Mouse (Mus musculus) cerebellum, adult 2 months (tissue): ENCODE measurements around the gene Wipf2. TPM values are rescaled to one million over a fixed set of nuclear protein-coding genes. Genes with fewer than 3 reads are reported as not detected.

Source experiments
- DNase-seq, 2 experiments: peaks; one replicate each; pipeline ENCODE4 v3.0.0; 2021
- H3K27ac ChIP-seq: fragments of 200-500 bp; 2 replicates; pipeline ENCODE4 v1.5.1; 2012; ENCODE audit warnings: low read length, control low read depth, inconsistent platforms; ENCODE audit not compliant: insufficient read depth
- H3K27me3 ChIP-seq: fragments of 200-500 bp; 2 replicates; pipeline ENCODE4 v1.6.1; 2012; ENCODE audit warnings: inconsistent platforms, mild to moderate bottlenecking, low read length, moderate library complexity; ENCODE audit not compliant: control insufficient read depth, insufficient read depth
- H3K4me1 ChIP-seq: fragments of 200-500 bp; 2 replicates; pipeline ENCODE4 v1.6.1; 2011; ENCODE audit warnings: low read length; ENCODE audit not compliant: control insufficient read depth, insufficient read depth
- H3K4me3 ChIP-seq: fragments of 200-500 bp; replicated peaks from 2 replicates; pipeline ENCODE3; 2011; ENCODE audit warnings: mild to moderate bottlenecking, low read depth, low read length, control low read depth; ENCODE audit not compliant: insufficient read depth
- CTCF ChIP-seq: fragments of 200-500 bp; IDR thresholded peaks from 2 replicates; pipeline ENCODE4 v1.5.1; 2011; ENCODE audit warnings: low read depth, mild to moderate bottlenecking, control low read depth, low read length, moderate library complexity, borderline replicate concordance; ENCODE audit not compliant: insufficient read depth
- POLR2A ChIP-seq: fragments of 200-500 bp; IDR thresholded peaks from 2 replicates; pipeline ENCODE4 v1.6.1; 2011; ENCODE audit warnings: low read length, control low read depth, borderline replicate concordance; ENCODE audit not compliant: insufficient read depth
- WGBS: fragments of 180-500 bp; shearing (Covaris S2); methylation state at CpG from one replicate; pipeline ENCODE4 v1.1.7; 2018; 5-methylcytosine and 5-hydroxymethylcytosine counted together
- polyA plus RNA-seq: library from polyadenylated mRNA; depleted of rRNA; stranded (reverse); fragments of >200 nt; gene quantifications from 2 replicates; pipeline ENCODE4 v1.2.3, GENCODE M21; 2012

Gene Wipf2
- polyA plus RNA-seq, 1 experiment = 25.8 TPM

DNA sequence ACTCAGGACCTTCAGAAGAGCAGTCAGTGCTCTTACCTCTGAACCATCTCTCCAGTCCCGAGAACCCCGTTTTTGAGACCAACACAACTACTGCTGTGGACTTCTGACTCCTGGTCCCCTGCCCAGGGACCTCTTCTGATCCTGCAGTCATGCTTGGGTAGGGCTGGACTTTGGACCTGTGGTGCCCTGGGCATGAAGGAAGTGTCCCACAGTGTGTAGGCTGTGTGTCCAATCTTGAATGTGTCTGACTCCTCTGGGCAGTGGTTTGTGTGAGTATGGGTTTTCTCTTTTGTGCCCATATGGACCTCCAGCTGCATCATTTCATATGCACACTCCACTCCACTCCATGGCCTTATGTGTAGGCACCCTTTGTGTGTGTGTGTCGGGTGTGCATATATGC lies 71.7 kb downstream of the Wipf2 start:
- H3K27ac ChIP-seq = no peak overlapping the region
- peaks cover 74% of the 10 kb centered on the region for H3K4me1 ChIP-seq
- WGBS = 93% methylated on average over 3 of the region's 3 CpGs
- H3K27me3 ChIP-seq = no peaks in the 10 kb centered on the region
- TF ChIP-seq POLR2A = no peak
- no peak for TF ChIP-seq CTCF
- DNase-seq = peak in 1 of 2 experiments; percentile 19
- H3K4me3 ChIP-seq = no peak overlapping the region

DNA sequence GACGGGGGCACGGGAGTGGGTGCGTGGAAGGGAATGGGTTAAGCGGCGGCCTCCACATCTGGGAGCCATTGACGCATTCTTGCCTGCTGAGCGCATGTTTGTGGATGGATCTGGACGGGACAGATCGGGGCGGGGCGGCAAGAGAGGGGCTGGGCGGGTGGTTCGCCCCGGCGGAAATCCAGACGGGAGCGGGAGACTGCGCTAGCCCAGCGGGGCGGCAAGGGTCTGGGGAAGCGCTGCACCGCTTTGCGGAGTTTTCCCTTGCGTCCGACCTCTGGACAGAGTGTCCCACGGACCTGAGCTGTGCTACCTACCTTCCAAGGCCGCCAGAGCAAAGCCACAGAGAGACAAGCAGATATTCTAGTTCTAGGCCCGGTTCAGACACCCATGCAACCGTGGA lies 72.7 kb downstream of the Wipf2 start:
- H3K27me3 ChIP-seq = no peaks in the 10 kb centered on the region
- no peak overlapping the region for H3K27ac ChIP-seq
- WGBS = 52% methylated on average over 29 of the region's 29 CpGs
- peaks cover 73% of the 10 kb centered on the region for H3K4me1 ChIP-seq
- DNase-seq = peak in 1 of 2 experiments; percentile 31
- no peak overlapping the region for H3K4me3 ChIP-seq
- TF ChIP-seq CTCF (no peak), POLR2A (no peak)

DNA sequence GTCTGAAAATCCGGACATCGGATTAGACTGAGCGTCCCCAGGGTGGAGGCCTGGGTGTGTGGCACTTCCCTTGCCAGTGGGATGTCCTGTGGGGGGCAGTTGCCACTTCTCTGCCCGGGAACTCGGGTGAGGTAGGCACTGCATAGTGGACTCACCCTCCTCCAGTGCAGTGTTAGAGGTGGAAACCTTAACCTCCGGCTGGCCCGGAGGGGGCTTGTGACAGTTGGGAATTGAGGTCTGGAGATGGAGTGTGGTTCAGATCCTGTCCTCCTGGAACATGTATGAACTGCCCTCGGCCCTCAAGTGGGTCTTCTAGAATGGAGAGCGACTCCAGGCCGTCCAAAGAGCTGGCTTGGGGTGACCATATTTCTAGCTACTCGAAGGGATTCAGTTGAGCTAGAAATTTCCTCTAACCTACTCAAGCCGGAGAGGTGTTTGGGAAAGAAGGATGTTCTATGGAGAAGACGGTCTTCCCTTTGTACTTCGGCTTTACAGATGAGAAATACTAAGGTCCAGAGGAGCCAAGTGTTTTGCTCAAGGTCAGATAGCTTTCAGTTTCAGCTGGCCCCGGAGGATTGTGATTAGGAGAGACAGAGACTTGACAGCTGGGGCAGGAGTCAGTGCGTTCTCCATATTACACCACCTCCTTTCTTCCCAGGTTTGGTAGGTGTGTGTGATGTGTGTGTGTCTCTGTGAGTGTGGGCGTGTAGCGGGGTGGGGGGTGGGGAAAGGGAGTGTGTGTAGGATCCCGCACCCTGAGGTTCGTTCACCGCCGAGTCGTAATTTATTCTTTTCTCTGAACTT lies 73.4 kb downstream of the Wipf2 start:
- no peak for TF ChIP-seq CTCF
- TF ChIP-seq POLR2A = no peak
- Histone ChIP-seq H3K27ac (peak overlapping the region; percentile 12), H3K4me3 (peak overlapping the region; percentile 65), H3K4me1 (peaks cover 72% of the 10 kb centered on the region), H3K27me3 (no peaks in the 10 kb centered on the region)
- DNase-seq = peak in 1 of 2 experiments; percentile 35
- 26% methylated on average over 23 of the region's 23 CpGs for WGBS

DNA sequence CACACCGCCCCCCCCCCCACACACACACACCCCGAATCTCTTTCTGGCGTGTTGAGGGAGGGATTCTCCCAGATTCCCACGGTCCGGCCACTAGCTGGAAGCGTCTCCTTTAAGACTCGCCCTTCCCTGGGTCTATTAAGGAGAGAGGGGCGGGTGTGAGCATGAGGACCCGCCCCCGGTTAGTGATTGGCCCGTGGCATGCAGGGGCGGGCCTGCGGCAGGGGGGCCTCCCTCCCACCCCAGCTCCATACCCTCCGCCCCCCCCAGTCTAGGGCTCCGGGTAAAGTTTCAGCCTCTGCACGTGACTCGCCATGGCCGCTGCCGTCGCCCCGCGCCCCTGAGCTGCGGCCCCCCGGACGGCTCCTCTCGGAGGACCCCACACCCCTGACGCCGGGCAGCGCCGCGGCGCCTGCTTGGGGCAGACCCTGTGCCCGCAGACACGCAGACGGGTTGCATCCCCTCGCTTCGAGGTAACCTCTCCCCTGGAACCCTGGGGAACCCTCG lies 74.0 kb downstream of the Wipf2 start:
- Histone ChIP-seq H3K27ac (peak overlapping the region; percentile 12), H3K4me1 (peaks cover 72% of the 10 kb centered on the region), H3K4me3 (peak overlapping the region; percentile 65), H3K27me3 (no peaks in the 10 kb centered on the region)
- peak; percentile 70 to 84 for DNase-seq
- WGBS = 1% methylated on average over 38 of the region's 38 CpGs
- TF ChIP-seq CTCF (no peak), POLR2A (0 out of 2 replicates have a peak, but pooled peaks have one; percentile 11)

DNA sequence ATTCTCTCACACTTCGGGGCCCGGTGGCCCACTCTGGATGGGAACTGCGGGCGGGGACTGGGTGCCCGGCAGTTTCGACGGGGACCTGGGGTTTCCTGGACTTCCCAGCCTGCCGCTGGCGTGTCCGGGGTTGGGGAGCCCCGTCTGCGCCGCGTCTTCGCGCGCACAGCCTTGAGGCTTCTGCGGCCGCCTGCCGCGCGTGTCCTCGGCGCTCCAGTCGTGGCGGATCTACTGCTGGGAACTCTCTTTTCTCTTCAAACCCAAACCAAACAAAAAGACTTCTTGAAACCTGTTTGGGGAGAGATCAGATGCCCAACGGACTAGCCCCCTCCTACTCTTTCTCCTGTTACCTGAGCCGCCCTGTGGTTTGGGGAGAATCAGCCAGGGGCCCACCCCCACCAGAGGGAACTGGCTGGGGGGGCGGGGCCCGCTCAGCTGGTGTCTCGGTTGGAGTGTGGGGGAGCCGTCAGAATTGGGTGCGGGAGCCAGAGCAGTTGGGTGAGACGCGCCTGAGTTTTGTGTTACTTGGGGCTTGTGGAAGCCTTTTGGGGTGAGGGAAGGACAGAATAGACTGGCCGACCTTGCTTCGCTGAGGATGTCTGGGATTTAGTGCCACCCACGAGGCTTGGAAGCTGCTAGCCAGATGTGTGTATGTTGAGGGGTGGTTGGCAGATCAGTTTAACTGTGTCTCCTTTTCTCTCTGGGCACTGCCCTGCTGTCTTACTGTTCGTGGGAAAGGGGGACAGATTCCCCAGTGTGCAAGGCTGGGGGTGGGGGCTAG lies 74.7 kb downstream of the Wipf2 start:
- peak in 1 of 2 experiments; percentile 61 for DNase-seq
- H3K4me1 ChIP-seq = peaks cover 71% of the 10 kb centered on the region
- H3K27me3 ChIP-seq = no peaks in the 10 kb centered on the region
- H3K27ac ChIP-seq = no peak overlapping the region
- H3K4me3 ChIP-seq = peak overlapping the region; percentile 65
- 4% methylated on average over 39 of the region's 39 CpGs for WGBS
- TF ChIP-seq POLR2A (no peak), CTCF (no peak)

DNA sequence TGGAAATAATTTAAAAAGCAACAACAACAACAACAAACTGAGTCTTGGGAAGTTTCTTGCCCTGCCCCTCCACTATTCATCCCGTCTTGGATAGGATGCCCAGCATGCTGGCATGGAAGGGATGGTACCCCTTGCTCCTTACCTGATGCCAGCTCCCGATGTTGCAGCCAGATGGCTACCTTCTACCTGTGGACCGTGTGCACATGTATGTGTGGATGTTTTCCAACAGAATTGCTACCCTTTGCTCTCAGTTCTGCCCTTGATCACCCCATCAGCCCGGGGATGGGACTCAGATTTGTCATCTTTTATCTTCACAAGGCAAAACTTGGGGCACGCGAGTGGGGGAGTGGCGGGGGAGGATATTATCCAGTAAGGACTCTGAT lies 75.3 kb downstream of the Wipf2 start:
- Histone ChIP-seq H3K4me1 (peaks cover 71% of the 10 kb centered on the region), H3K4me3 (peak overlapping the region; percentile 65), H3K27ac (no peak overlapping the region), H3K27me3 (no peaks in the 10 kb centered on the region)
- TF ChIP-seq POLR2A = no peak
- no peak for TF ChIP-seq CTCF
- 49% methylated on average over 7 of the region's 7 CpGs for WGBS
- DNase-seq = peak in 1 of 2 experiments; percentile 43

DNA sequence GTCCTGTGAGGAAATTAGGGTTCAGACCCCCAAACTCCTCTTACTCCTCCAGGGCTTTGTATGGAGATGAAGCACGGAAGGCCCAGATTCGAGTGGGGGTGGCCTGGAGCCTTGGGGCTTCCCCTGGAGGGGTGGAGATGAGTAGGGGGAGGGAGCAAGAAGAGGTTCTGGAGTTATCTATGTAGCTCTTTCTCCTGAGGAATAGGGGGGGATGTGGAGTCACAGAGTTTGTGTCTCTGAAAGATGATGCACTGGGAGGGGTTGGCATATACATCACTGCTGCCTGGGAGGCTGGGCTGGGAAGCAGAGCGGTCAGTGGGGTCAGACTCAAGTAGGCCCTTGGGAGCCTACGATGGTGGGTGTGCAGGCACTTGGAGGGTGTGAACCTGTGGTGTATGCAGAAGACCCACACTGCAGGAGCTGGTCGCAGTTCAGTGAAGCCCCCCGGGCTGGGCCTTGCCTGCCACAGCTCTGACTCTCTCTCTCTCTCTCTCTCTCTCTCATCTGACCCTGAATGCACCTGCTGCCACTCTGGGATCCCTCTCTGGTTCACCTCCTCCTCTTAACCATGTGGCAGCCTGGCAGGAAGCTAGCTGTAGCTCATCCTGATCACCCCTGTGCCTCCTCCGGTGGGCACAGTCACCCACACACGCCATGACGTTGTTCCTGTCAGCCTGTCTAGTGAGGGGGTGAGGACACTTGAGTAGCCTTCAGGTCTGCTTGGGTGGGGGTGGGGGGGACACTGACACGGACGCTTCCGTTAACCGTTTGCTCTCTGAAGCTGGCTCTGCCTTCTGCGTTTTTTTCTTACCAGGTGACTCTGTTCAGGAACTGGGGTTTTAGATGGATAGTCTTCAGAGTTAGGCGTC lies 75.9 kb downstream of the Wipf2 start:
- H3K27me3 ChIP-seq = no peaks in the 10 kb centered on the region
- peak in 1 of 2 experiments; percentile 45 for DNase-seq
- TF ChIP-seq CTCF (no peak), POLR2A (no peak)
- no peak overlapping the region for H3K27ac ChIP-seq
- peak overlapping the region; percentile 0 for H3K4me3 ChIP-seq
- peaks cover 71% of the 10 kb centered on the region for H3K4me1 ChIP-seq
- WGBS = 30% methylated on average over 15 of the region's 15 CpGs
